Mouse (Mus musculus) forebrain, embryonic 11.5 days (tissue): ENCODE data around the gene Tnrc6b. TPM values are rescaled to one million over a fixed set of nuclear protein-coding genes. Genes with fewer than 3 reads are reported as not detected.

Experiments used
- ATAC-seq: fragments of 200-750 bp; cut with Nextera tagmentation; replicated peaks from 2 replicates; pipeline ENCODE4 v1.8.0; 2017; ENCODE audit warnings: moderate TSS enrichment; ENCODE audit not compliant: low FRiP score
- DNase-seq: peaks from one replicate; pipeline ENCODE4 v3.0.0-alpha.2; 2017; ENCODE audit warnings: low spot score
- H3K27ac ChIP-seq: fragments of 300-500 bp; sonication (generic); 2 replicates; pipeline ENCODE4 v1.5.1; 2014; ENCODE audit warnings: low read depth, low read length
- H3K27me3 ChIP-seq: fragments of 300-500 bp; sonication (generic); 2 replicates; pipeline ENCODE4 v1.6.1; 2014; ENCODE audit warnings: mild to moderate bottlenecking, low read length, mixed read lengths; ENCODE audit not compliant: control insufficient read depth, insufficient read depth
- H3K36me3 ChIP-seq: fragments of 300-500 bp; sonication (generic); 2 replicates; pipeline ENCODE4 v1.6.1; 2014; ENCODE audit warnings: mild to moderate bottlenecking, low read length, moderate library complexity, mixed read lengths; ENCODE audit not compliant: control insufficient read depth, insufficient read depth
- H3K4me1 ChIP-seq: fragments of 300-500 bp; sonication (generic); replicated peaks from 2 replicates; pipeline ENCODE4 v1.6.1; 2014; ENCODE audit warnings: low read length, mixed read lengths; ENCODE audit not compliant: control insufficient read depth, insufficient read depth
- H3K4me2 ChIP-seq: fragments of 300-500 bp; sonication (generic); 2 replicates; pipeline ENCODE4 v1.6.1; 2014; ENCODE audit warnings: low read depth, mild to moderate bottlenecking, low read length, moderate library complexity, mixed read lengths; ENCODE audit not compliant: severe bottlenecking
- H3K4me3 ChIP-seq: fragments of 300-500 bp; sonication (generic); 2 replicates; pipeline ENCODE4 v1.5.1; 2014; ENCODE audit warnings: low read depth, low read length
- H3K9ac ChIP-seq: fragments of 300-500 bp; sonication (generic); 2 replicates; pipeline ENCODE4 v1.6.1; 2014; ENCODE audit warnings: low read length
- H3K9me3 ChIP-seq: fragments of 300-500 bp; sonication (generic); 2 replicates; pipeline ENCODE4 v1.6.1; 2016; ENCODE audit warnings: low read length, mixed read lengths; ENCODE audit not compliant: control insufficient read depth
- WGBS: fragments of 180-500 bp; shearing (Covaris S2); extraction: QIAGEN DNeasy Blood & Tissue Kit; methylation state at CpG from one replicate; pipeline ENCODE4 v1.1.7; 2014; 5-methylcytosine and 5-hydroxymethylcytosine counted together
- microRNA-seq: library from miRNA; unstranded; fragments of <30 nt; microRNA quantifications from one replicate; pipeline ENCODE4, GENCODE M21; 2016; ENCODE audit not compliant: insufficient number of aligned reads
- polyA plus RNA-seq: library from polyadenylated mRNA; unstranded; fragments of >200 nt; fragmentation: Nextera tagmentation; extraction: Ambion mirVana; gene quantifications from 2 replicates; pipeline ENCODE4 v1.2.1, GENCODE M21; 2014

The Tnrc6b gene
- polyA plus RNA-seq, 1 experiment from 2014 or later, result 23.3 TPM

GRCm38 (mm10) chr15:80981176-80981575 lies 270.1 kb downstream of the Tnrc6b start:
- WGBS, result 88% methylated on average over 4 of the region's 4 CpGs
- Histone ChIP-seq H3K27me3 (no peaks in the 10 kb centered on the region), H3K9ac (no peak overlapping the region), H3K4me1 (no peaks in the 10 kb centered on the region; the same call in 1 of the 2 replicates), H3K4me3 (no peak overlapping the region), H3K9me3 (no peaks in the 10 kb centered on the region), H3K4me2 (no peak overlapping the region), H3K27ac (no peak overlapping the region), H3K36me3 (no peaks in the 10 kb centered on the region)
- DNase-seq (no peak), ATAC-seq (no peak)

- 91% methylated on average over 2 of the region's 2 CpGs for WGBS
- H3K36me3 ChIP-seq, result no peaks in the 10 kb centered on the region
- no peak overlapping the region for H3K27ac ChIP-seq
- no peaks in the 10 kb centered on the region for H3K27me3 ChIP-seq
- H3K4me3 ChIP-seq, result no peak overlapping the region
- no peaks in the 10 kb centered on the region for H3K9me3 ChIP-seq
- no peaks in the 10 kb centered on the region for H3K4me1 ChIP-seq
- H3K4me2 ChIP-seq, result no peak overlapping the region
- H3K9ac ChIP-seq, result no peak overlapping the region
- ATAC-seq (no peak), DNase-seq (no peak)
Observed at GRCm38 (mm10) chr15:80983264-80983663, 272.2 kb downstream of the Tnrc6b start.

DNA sequence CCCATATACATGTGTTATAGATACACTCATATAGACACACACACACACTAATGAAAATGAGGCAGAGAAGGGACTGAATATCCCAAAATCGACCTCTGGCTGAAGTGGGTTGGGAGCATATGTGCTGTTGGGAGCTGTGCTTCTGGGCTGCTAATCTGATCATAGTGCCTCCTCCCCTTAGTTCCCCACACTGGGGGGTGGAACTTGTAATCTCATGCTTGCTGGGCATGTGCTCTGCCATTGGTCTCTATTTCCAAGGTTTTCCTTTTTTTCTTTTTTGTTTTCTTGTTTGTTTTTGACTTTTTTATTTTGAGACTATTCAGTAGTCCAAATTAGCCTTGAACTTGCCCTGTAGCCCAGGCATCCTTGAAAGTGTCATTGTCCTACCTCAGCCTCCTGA lies 277.2 kb downstream of the Tnrc6b start:
- H3K9ac ChIP-seq, result no peak overlapping the region
- H3K4me3 ChIP-seq, result no peak overlapping the region
- no peak overlapping the region for H3K4me2 ChIP-seq
- H3K4me1 ChIP-seq, result no peaks in the 10 kb centered on the region
- DNase-seq (no peak), ATAC-seq (no peak)
- WGBS, result 39% methylated on average over 1 of the region's 1 CpGs
- no peaks in the 10 kb centered on the region for H3K36me3 ChIP-seq
- H3K9me3 ChIP-seq, result no peaks in the 10 kb centered on the region
- H3K27me3 ChIP-seq, result no peaks in the 10 kb centered on the region
- no peak overlapping the region for H3K27ac ChIP-seq

- 76% methylated on average over 3 of the region's 3 CpGs for WGBS
- H3K9ac ChIP-seq, result no peak overlapping the region
- no peak overlapping the region for H3K27ac ChIP-seq
Observed at GRCm38 (mm10) chr15:80989712-80990111, 278.6 kb downstream of the Tnrc6b start.

More at GRCm38 (mm10) chr15:80989712-80990111, 278.6 kb downstream of the Tnrc6b start:
- Histone ChIP-seq H3K27me3 (no peaks in the 10 kb centered on the region), H3K4me1 (no peaks in the 10 kb centered on the region), H3K36me3 (no peaks in the 10 kb centered on the region), H3K4me2 (no peak overlapping the region), H3K9me3 (no peaks in the 10 kb centered on the region), H3K4me3 (no peak overlapping the region)
- DNase-seq, result no peak
- no peak for ATAC-seq

Small RNAs within 50 kb of the gene (microRNA-seq; reads per million reads assigned to microRNA genes)
- gene Mir5113, result 42.1 reads per million, percentile 24 among the genes with 10 or more reads in this experiment

Other genes with a start within 250 kb of the Tnrc6b start
- gene Enthd1, start 146.2 kb upstream of the Tnrc6b start, polyA plus RNA-seq, result not detected in 2 replicates
- 3.0 and 4.2 TPM in 2 replicates for gene Grap2, start 138.7 kb upstream of the Tnrc6b start, polyA plus RNA-seq
- gene Fam83f, start 39.5 kb upstream of the Tnrc6b start, polyA plus RNA-seq, result 0.32 and 0.51 TPM in 2 replicates
- 184 and 186 TPM in 2 replicates for gene Adsl, start 237.2 kb downstream of the Tnrc6b start, polyA plus RNA-seq